Mouse (Mus musculus): ENCODE data around the gene Gm2174. TPM values are rescaled to one million over a fixed set of nuclear protein-coding genes. Genes with fewer than 3 reads are reported as not detected.
A peak's percentile ranks its signal among the peaks of the same experiment; 100 is the strongest.

Gm2174 gene
- total and polyA plus RNA-seq, 2 experiments from 2014 or later: not detected

DNA sequence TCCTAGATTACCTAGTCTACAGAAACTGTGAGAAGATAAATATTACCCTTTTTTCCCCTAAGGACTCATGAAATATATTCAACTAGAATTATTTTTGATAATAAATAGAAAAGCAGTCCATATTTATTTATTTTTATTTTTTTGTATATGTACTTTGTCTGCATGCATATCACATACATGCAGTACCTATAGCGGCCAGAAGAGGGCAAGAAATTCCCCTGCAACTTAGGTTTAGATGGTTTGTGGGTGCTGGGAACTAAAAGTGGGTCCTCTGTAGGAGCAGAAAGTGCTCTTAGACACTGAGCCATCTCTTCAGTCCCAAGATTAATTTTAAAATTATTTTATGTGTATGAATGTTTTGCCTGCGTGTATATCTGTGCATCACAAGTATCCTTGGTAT is 17.2 kb upstream of the Gm2174 start:
- no peaks in the 10 kb centered on the region for H3K9me3 ChIP-seq (ENCODE audit: low read length)
- no peak overlapping the region for H3K4me2 ChIP-seq (ENCODE audit: low read depth, low read length, poor library complexity, severe bottlenecking)
- peak; percentile 37 for TF ChIP-seq CTCF (IDR thresholded peaks at IDR 0.05)
- 46% methylated on average over 2 of the region's 2 CpGs for WGBS
- H3K9ac ChIP-seq (replicated peaks; ENCODE audit: low read length, poor library complexity, severe bottlenecking): no peak overlapping the region
- no peak for DNase-seq (ENCODE audit: low spot score)
- ATAC-seq (ENCODE audit: low FRiP score): no peak
- H3K27ac ChIP-seq (ENCODE audit: low read depth, low read length): no peak overlapping the region
- no peaks in the 10 kb centered on the region for H3K4me1 ChIP-seq (ENCODE audit: insufficient read depth, low read length)
- no peaks in the 10 kb centered on the region for H3K36me3 ChIP-seq (ENCODE audit: insufficient read depth, low read length)
- H3K4me3 ChIP-seq (ENCODE audit: low read depth, low read length): no peak overlapping the region
- H3K27me3 ChIP-seq (ENCODE audit: insufficient read depth, low read length): no peaks in the 10 kb centered on the region

DNA sequence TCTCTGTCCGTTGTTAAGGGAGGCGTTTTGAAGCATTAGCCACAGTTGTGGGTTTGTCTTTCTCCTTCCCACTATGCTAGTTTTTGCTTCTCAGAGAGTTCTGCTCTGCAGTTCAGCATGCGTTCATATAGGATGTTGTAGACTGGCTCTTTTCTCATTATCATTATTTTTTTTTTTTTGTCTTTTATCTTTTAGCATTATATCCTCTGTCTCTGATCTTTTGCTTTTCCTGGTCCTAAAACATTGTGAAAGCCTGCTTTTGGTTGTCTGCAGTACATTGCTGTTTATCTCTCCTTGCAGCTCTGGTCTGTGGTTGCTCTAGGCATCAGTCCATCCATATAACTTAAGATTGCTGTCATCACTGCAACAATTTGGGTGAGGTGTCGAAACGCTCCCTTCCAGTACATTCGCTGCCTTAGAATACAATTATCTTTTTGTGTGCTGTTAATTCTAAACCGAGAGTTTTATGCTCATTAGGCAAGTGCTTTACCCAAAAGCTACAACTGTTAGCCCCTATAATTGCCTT is 11.9 kb upstream of the Gm2174 start:
- no peak overlapping the region for H3K4me2 ChIP-seq (ENCODE audit: low read depth, low read length, poor library complexity, severe bottlenecking)
- no peaks in the 10 kb centered on the region for H3K36me3 ChIP-seq (ENCODE audit: insufficient read depth, low read length)
- H3K9me3 ChIP-seq (ENCODE audit: low read length): no peaks in the 10 kb centered on the region
- 73% methylated on average over 7 of the region's 7 CpGs for WGBS
- no peaks in the 10 kb centered on the region for H3K4me1 ChIP-seq (ENCODE audit: insufficient read depth, low read length)
- no peak for TF ChIP-seq CTCF (IDR thresholded peaks at IDR 0.05)
- ATAC-seq (ENCODE audit: low FRiP score) (no peak), DNase-seq (ENCODE audit: low spot score) (no peak)
- H3K27ac ChIP-seq (ENCODE audit: low read depth, low read length): no peak overlapping the region
- no peak overlapping the region for H3K4me3 ChIP-seq (ENCODE audit: low read depth, low read length)
- no peak overlapping the region for H3K9ac ChIP-seq (replicated peaks; ENCODE audit: low read length, poor library complexity, severe bottlenecking)
- H3K27me3 ChIP-seq (ENCODE audit: insufficient read depth, low read length): no peaks in the 10 kb centered on the region

DNA sequence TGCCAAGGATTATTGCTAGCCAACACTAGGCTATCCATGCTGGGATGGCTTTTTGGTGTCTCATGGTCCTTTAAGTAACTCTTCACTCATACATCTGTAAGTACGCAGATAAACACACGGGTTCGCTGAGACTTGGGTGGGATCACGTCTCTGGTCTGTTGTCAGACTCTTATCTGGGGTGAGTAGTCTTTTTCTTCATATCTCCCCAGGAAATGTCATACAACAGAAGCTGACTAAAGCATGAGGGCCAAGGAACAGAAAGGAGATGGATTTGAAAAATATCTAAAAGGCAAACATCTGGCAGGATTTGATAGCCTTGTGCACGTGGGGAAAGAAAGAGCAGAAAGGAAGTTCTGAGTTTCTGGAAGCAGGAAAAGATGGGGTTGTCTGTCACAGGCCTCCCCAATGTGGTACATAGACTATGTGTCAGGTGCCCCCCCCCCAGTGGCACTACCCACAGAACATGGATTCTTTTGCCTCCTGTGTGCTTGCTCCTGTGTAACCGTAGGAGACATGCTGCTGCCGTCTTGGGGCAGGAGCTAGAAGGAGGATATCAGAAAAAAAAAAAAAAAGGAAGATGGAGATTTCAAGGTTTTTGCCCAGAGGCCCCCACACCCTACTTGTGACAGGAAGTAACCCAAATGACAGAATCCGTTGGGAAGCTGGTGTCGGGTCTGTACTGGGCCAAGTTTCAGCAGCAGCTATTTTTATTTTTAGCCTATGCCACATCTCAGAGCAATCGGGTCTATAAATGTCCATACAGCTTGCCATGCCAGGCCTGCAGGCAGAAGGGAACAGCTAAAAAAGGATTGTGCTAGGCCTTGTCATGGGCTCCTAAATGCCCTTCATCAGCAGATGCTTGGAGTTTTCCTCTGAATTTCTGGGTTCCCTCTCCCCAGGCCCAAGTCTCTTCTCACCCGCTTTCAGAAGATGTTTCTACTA is 1.0 kb upstream of the Gm2174 start:
- H3K4me3 ChIP-seq (ENCODE audit: low read depth, low read length): no peak overlapping the region
- H3K9me3 ChIP-seq (ENCODE audit: low read length): no peaks in the 10 kb centered on the region
- H3K4me2 ChIP-seq (ENCODE audit: low read depth, low read length, poor library complexity, severe bottlenecking): no peak overlapping the region
- no peaks in the 10 kb centered on the region for H3K4me1 ChIP-seq (ENCODE audit: insufficient read depth, low read length)
- TF ChIP-seq CTCF (IDR thresholded peaks at IDR 0.05): no peak
- no peak overlapping the region for H3K9ac ChIP-seq (replicated peaks; ENCODE audit: low read length, poor library complexity, severe bottlenecking)
- ATAC-seq (ENCODE audit: low FRiP score): no peak
- H3K27ac ChIP-seq (ENCODE audit: low read depth, low read length): no peak overlapping the region
- H3K36me3 ChIP-seq (ENCODE audit: insufficient read depth, low read length): no peaks in the 10 kb centered on the region
- H3K27me3 ChIP-seq (ENCODE audit: insufficient read depth, low read length): no peaks in the 10 kb centered on the region
- no peak for DNase-seq (ENCODE audit: low spot score)
- 81% methylated on average over 11 of the region's 11 CpGs for WGBS

DNA sequence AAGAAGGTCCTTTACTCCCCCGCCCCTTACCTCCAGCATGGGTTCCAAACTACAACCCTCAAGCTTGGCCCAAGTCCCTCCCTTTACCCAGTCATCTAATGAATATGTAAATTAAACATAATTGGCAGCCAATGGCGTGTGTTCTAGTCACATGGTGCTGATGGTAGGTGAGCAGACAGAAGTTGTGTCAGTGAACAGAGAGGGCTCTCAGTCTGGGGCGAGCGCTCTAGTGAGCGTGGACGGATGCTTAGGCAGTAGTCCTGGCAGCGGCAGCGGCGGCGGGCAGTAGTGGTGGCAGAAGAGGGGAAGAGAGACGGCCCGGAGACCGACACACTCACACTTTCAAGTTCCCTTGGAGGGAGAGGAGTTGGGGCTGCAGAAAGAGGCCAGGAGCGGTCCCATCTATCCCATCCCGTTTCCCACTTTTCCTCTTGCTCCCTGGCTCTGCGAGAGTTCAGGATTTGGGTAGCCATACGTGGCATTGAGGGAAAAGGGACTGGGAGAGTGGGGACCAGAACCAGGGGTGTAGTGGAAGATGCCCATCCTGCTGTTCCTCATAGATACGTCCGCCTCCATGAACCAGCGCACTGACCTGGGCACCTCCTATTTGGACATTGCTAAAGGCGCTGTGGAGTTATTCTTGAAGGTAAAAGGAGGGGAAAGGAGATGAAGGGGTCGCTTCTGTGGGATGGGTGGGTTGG is 7.1 kb downstream of the Gm2174 start, which contains the start of gene Ints6l:
Ints6l (plus strand) TSS at position 187 of the 701 bp plus-strand sequence.
- peak within 1 kb of the TSS; percentile 52 for H3K4me3 ChIP-seq (ENCODE audit: low read depth, low read length)
- H3K27ac ChIP-seq (ENCODE audit: low read depth, low read length): peak within 1 kb of the TSS; percentile 94
- H3K9ac ChIP-seq (replicated peaks; ENCODE audit: low read length, poor library complexity, severe bottlenecking): peak within 1 kb of the TSS; percentile 87
- DNase-seq (ENCODE audit: low spot score) (peak; percentile 92), ATAC-seq (ENCODE audit: low FRiP score) (peak; percentile 83)
- H3K9me3 ChIP-seq (ENCODE audit: low read length): no peaks in the 10 kb centered on the region
- H3K4me1 ChIP-seq (ENCODE audit: insufficient read depth, low read length): no peaks in the 10 kb centered on the region
- no peaks in the 10 kb centered on the region for H3K36me3 ChIP-seq (ENCODE audit: insufficient read depth, low read length)
- H3K27me3 ChIP-seq (ENCODE audit: insufficient read depth, low read length): no peaks in the 10 kb centered on the region
- peak within 1 kb of the TSS; percentile 52 for H3K4me2 ChIP-seq (ENCODE audit: low read depth, low read length, poor library complexity, severe bottlenecking)
- 22% methylated on average over 16 of the region's 22 CpGs for WGBS
- no peak for TF ChIP-seq CTCF (IDR thresholded peaks at IDR 0.05)

DNA sequence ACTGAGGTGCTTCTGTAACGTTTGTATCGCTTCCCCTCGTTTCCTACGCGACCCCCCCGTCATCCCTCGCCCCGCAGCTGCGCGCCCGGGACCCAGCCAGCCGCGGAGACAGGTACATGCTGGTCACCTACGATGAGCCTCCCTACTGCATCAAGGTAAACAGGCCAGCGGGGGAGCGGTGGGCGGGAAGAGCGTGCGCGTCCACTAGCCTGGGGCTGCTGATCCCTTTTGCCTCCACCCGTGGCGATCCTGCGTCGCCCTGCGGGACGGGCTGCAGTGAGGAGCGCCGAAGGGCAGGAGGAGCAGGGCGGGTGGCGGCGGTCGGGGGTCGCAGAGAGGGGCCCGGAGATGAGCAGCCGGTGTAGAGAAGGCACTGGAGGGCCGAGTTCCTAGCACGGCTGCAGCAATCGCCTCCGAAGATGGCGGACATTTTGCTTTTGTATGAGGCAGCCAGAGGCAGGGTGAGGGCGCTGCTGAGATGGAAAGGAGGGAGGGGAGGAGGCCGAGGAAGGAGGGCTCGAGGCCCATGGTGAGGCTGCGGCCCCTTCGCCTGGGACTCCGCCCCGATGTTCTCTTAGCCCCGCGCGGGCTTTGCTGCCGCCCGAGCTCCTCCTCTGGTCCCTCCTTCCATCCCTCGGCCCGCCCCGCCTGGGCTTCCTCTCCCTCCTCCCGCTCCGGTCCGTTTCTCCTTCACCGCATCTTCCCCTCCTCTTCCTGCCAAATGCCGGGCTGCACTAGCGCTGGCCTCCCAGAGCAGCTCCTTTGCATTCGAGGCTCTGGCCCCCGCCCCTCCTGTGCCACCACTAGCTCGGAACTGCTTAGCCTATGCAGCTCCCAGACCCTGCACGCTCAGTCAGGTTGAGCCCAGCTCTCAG is 7.8 kb downstream of the Gm2174 start:
- no peaks in the 10 kb centered on the region for H3K4me1 ChIP-seq (ENCODE audit: insufficient read depth, low read length)
- peak overlapping the region; percentile 52 for H3K4me2 ChIP-seq (ENCODE audit: low read depth, low read length, poor library complexity, severe bottlenecking)
- peak overlapping the region; percentile 94 for H3K27ac ChIP-seq (ENCODE audit: low read depth, low read length)
- peak; percentile 63 for TF ChIP-seq CTCF (IDR thresholded peaks at IDR 0.05)
- H3K27me3 ChIP-seq (ENCODE audit: insufficient read depth, low read length): no peaks in the 10 kb centered on the region
- peak overlapping the region; percentile 87 for H3K9ac ChIP-seq (replicated peaks; ENCODE audit: low read length, poor library complexity, severe bottlenecking)
- no peaks in the 10 kb centered on the region for H3K36me3 ChIP-seq (ENCODE audit: insufficient read depth, low read length)
- peak; percentile 93 for DNase-seq (ENCODE audit: low spot score)
- peak; percentile 96 for ATAC-seq (ENCODE audit: low FRiP score)
- peak overlapping the region; percentile 52 for H3K4me3 ChIP-seq (ENCODE audit: low read depth, low read length)
- 21% methylated on average over 50 of the region's 65 CpGs for whole genome bisulfite sequencing
- H3K9me3 ChIP-seq (ENCODE audit: low read length): no peaks in the 10 kb centered on the region

Measured in midbrain, postnatal 0 days (tissue).